Mouse (Mus musculus) macrophage (primary cell): ENCODE measurements around the gene Rsph6a. TPM values are rescaled to one million over a fixed set of nuclear protein-coding genes. Genes with fewer than 3 reads are reported as not detected.
A peak's percentile ranks its signal among the peaks of the same experiment; 100 is the strongest.

Source experiments
- H3K27ac ChIP-seq: fragments of 350-480 bp; formaldehyde crosslinking; 2 replicates; pipeline ENCODE4 v1.9.0; 2021
- H3K36me3 ChIP-seq: fragments of 350-480 bp; formaldehyde crosslinking; 2 replicates; pipeline ENCODE4 v1.9.0; 2021; ENCODE audit errors: inconsistent target
- H3K4me3 ChIP-seq: fragments of 350-480 bp; formaldehyde crosslinking; 2 replicates; pipeline ENCODE4 v1.9.0; 2021; ENCODE audit errors: inconsistent target
- H3K79me2 ChIP-seq: fragments of 350-480 bp; formaldehyde crosslinking; 2 replicates; pipeline ENCODE4 v1.9.0; 2021; ENCODE audit errors: inconsistent target
- WGBS: methylation state at CpG from one replicate; pipeline ENCODE4 v1.1.7; 2026; ENCODE audit warnings: inconsistent platforms; ENCODE audit not compliant: missing documents; 5-methylcytosine and 5-hydroxymethylcytosine counted together
- polyA plus RNA-seq: library from polyadenylated mRNA; stranded (reverse); fragments of 250-400 nt; gene quantifications from 3 replicates; pipeline ENCODE4 v1.2.4, GENCODE M21; 2018; ENCODE audit warnings: inconsistent platforms
- total RNA-seq, 78 experiments: library from RNA; depleted of rRNA; stranded (reverse); fragments of 250-400 nt; gene quantifications; 1 replicate in 9 of 78; 2 replicates in 24 of 78; 3 replicates in 43 of 78; 4 replicates in 2 of 78; pipeline ENCODE4 v1.2.4; 2018; ENCODE audit warnings: inconsistent platforms in 56 of 78

Rsph6a gene
- total RNA-seq (2018; cell fraction: chromatin; rRNA removed) = 1 to 10 TPM in 4 of 26 experiments, under 1 TPM in 6, not detected in 16; 0.48 to 1.5 (median 0.91) TPM
- not detected for total RNA-seq (2018; cell fraction: cytosol; rRNA removed)
- total RNA-seq (2018; cell fraction: nucleus; rRNA removed) = 1 to 10 TPM in 1 of 26 experiments, under 1 TPM in 3, not detected in 22; 0.51 to 1.7 (median 0.75) TPM
- polyA plus RNA-seq = not detected in 3 replicates

DNA sequence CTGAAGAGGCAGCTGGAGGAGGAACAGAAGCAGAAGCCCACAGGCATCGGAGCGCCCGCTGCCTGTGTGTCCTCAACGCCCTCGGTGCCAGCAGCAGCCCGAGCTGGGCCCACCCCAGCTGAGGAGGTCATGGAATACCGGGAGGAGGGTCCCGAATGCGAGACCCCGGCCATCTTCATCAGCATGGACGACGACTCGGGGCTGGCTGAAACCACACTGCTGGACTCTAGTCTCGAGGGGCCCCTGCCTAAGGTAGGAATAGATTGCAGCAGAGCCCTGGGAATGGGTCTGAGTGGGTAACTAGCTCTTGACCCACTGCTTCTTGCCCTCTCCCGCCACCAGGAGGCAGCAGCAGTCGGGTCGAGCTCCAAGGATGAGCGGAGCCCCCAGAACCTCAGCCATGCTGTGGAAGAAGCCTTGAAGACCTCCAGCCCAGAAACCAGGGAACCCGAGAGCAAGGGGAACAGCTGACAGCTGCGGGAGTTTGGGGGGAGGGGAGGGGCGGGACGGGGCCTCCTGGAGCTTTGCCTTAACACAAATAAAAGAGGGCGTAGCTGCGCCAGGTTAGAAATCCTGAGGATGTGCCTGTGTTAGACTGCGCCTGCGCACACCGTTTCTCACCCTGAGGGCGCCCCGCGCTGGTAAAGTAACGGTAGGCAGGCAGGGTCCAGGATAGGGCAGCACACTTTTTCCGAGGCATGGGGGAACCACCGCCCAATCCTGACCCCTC is at the start of gene Rsph6a:
Gene Rsph6a, plus strand, starts transcription at position 644 of the 730 bp plus-strand sequence.
- Histone ChIP-seq H3K36me3 (peaks cover 33% of the 10 kb centered on the region), H3K79me2 (no peaks in the 10 kb centered on the region)
- 84% methylated on average over 33 of the region's 33 CpGs for WGBS

DNA sequence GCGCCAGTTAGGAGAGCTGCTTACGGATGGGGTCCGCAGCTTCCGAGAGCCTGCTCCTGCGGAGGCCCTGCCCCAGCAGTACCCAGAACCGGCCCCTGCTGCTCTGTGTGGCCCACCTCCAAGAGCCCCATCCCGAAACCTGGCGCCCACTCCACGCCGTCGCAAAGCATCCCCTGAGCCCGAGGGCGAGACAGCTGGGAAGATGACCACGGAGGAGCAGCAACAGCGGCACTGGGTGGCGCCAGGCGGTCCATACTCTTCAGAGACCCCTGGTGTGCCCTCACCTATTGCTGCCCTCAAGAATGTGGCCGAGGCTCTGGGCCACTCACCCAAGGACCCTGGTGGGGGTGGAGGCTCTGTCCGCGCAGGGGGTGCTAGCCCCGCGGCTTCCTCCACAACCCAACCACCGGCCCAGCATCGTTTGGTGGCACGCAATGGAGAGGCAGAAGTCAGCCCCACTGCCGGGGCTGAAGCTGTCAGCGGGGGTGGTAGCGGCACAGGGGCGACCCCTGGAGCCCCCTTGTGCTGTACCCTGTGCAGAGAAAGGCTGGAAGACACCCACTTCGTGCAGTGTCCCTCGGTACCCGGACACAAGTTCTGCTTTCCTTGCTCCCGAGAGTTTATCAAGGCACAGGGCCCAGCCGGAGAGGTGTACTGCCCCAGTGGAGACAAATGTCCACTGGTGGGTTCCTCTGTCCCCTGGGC is 48.9 kb upstream of the Rsph6a start:
- Histone ChIP-seq H3K4me3 (no peak overlapping the region), H3K79me2 (peaks cover 29% of the 10 kb centered on the region), H3K36me3 (no peaks in the 10 kb centered on the region), H3K27ac (no peak overlapping the region)
- WGBS = 91% methylated on average over 34 of the region's 34 CpGs

More for the DNA sequence above, at the start of gene Rsph6a:
- Histone ChIP-seq H3K4me3 (no peak within 1 kb of the TSS), H3K27ac (no peak within 1 kb of the TSS)

DNA sequence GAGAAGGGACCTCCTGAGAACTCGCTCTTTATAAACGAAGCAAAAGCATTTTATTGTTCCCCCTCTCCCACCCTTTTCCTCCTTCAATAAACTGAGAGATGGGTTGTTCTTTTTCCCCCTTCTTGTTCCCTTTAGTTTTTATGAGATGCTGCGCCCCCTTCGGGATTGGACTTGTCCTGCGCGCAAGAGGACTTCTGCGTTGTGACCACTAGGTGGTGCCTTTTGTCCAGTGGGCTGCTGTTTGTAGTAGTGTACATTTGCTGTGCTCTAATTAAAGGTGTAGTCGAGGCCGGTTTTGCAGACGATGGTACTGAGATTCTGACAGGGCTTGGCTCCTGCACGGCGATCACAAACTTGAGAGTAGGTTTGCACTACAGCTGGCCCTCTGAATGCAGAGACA is 48.0 kb upstream of the Rsph6a start:
- H3K27ac ChIP-seq = no peak overlapping the region
- H3K36me3 ChIP-seq = no peaks in the 10 kb centered on the region
- no peak overlapping the region for H3K4me3 ChIP-seq
- peaks cover 20% of the 10 kb centered on the region for H3K79me2 ChIP-seq
- WGBS = 6% methylated on average over 12 of the region's 12 CpGs

DNA sequence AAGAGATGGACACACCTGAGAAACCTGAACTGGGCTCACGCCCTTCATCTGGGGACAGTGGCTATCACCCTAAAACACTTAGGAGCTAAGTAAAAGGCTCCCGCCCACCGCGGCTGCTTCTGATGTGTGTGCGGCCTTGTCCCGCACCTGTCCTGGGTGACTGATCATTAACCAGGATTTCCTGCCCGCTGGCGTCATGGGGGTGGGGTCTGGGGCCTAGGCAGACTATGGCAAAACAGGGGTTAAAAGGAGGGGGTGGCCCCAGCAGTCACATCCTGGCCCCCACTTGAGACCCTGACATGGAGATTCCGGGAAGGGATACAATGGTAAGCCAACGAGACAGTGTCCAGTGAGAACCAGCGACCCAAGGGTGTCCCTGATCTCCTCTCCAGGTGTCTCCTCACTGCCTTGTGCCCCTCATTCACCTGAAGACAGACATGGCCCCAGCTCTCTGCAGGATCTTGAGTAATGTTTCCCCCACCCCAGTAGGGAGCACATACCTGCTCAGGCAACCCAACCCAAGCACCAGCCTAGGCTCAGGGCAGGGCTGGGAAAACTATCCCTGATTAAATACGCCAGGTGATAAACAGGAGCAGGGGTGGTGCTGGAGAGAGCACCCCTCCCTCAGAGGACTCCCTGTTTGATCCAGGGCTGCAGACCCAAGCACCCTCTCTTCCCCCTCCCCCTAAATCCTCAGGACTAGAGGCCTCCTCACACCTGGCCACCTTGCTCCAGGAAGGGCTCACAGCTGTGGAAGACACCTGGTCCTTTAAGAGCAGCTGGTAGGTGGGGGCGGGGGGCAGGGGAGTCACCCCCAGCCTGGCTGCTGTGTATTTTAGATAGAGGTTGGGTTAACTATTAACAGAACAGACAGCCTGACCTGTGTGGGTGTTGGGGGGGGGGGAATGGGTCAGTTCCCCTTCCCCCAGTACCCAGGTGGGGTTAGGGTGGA is 47.2 kb upstream of the Rsph6a start:
- Histone ChIP-seq H3K79me2 (peaks cover 16% of the 10 kb centered on the region), H3K4me3 (no peak overlapping the region), H3K36me3 (no peaks in the 10 kb centered on the region), H3K27ac (no peak overlapping the region)
- WGBS = 84% methylated on average over 13 of the region's 13 CpGs

DNA sequence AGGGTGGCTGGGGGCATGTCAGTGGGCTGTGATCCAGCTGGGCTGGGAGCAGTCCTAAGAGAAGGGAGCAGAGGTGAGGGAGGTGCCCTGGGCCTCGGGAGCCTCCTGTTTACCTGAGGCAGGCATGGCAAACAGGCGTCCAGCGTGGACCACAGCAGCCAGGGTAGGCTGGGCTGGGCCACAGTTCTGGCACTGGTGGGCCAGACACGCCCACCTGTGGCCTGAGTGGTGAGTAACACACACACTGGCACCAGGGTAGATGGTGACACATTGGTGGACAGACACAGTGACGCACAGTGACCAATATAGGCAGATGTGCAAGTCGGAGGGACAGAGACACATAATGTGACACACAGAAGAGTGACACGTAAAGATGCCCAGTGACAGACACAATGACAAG is 43.9 kb upstream of the Rsph6a start:
- Histone ChIP-seq H3K4me3 (no peak overlapping the region), H3K27ac (no peak overlapping the region), H3K36me3 (no peaks in the 10 kb centered on the region), H3K79me2 (peaks cover 7% of the 10 kb centered on the region; the same call in 1 of the 2 replicates)
- 85% methylated on average over 7 of the region's 7 CpGs for WGBS

DNA sequence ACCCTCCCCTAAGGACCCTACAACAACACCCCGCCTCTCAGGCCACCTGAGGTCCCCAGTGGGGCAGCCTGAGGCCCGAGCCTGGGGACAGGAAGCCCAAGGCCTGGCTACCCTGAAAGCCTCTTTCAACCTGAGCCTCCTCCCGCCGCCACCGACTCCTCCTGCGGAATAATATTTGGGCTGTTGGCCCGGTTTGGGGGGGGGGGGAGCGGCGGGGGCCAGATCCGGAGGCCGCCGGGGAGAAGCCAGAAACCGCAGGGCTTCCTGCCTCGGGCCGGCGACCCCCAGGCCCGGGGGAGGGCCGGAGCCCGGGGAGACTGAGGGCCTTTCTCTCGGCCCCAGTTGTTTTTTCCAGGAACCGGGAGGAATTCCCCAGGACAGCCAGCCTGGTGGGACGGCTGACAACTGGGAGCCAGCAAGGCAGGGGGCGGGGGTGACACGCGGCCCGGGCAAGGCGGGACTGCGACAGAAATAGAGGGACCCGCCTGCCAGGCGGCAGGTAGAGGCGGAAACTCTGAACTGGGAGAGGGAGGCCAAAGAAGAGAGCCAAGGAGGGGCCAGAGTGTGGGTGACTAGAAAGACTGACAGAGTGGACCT is 42.4 kb upstream of the Rsph6a start:
- WGBS = 8% methylated on average over 30 of the region's 31 CpGs
- Histone ChIP-seq H3K27ac (no peak overlapping the region), H3K36me3 (no peaks in the 10 kb centered on the region), H3K4me3 (no peak overlapping the region), H3K79me2 (no peaks in the 10 kb centered on the region)

DNA sequence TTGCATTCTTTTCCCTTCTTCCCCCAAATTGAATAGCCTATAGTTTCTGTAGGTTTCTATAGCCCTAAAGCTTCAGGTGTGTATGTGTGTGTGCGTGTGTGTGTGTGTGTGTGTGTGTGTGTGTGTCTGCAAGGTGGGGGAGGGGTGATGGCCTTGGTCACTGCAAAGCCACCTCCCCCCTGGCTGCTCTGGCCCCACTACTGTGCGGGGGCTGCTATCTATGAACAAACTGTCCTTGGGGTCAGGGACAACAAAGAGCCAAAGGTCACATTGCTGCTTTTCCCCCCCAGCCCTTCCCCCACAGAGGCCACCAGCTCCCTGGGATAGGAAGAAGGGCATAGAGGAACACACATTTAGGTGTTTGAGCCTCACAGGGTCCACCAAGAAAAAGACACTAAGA is 41.6 kb upstream of the Rsph6a start:
- WGBS = 75% methylated on average over 2 of the region's 2 CpGs
- no peak overlapping the region for H3K4me3 ChIP-seq
- no peaks in the 10 kb centered on the region for H3K79me2 ChIP-seq
- no peak overlapping the region for H3K27ac ChIP-seq
- H3K36me3 ChIP-seq = no peaks in the 10 kb centered on the region

DNA sequence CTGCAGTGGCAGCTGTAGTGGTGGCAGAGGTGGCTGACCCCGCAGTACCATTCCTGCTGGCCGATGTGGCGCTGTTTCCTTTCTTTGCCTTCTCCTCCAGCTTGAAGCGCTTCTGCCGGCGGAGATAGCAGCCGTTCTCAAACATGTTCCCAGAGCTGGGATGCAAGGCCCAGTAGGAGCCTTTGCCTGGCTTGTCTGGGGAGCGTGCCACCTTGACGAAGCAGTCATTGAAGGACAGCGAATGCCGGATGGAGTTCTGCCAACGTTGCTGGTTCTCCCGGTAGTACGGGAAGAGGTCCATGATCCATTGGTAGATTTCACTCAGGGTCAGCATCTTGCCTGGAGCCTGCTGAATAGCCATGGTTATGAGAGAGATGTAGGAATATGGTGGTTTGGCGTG is 40.0 kb upstream of the Rsph6a start:
- H3K4me3 ChIP-seq = no peak overlapping the region
- no peaks in the 10 kb centered on the region for H3K79me2 ChIP-seq
- 97% methylated on average over 14 of the region's 15 CpGs for WGBS
- H3K27ac ChIP-seq = no peak overlapping the region
- no peaks in the 10 kb centered on the region for H3K36me3 ChIP-seq

DNA sequence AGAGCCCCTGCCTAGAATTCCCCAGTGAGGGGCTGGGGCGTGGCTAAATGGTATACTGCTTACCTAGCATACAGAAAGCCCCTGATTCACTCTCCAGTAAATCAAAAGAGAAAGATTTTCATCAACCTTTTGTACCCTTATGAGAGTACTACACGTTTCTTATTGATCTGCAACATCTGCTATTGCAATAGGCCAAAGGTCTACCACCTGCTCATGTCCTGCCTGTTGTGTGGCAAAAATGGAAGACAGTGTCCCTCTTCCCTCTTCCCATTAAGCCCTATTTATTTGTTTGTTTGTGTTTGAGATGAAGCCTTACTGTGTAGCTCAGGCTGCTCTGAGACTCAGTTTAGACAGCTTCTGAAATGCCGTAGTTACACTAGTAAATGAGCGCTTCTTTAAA is 38.4 kb upstream of the Rsph6a start:
- no peaks in the 10 kb centered on the region for H3K36me3 ChIP-seq
- 100% methylated on average over 4 of the region's 4 CpGs for WGBS
- H3K27ac ChIP-seq = no peak overlapping the region
- H3K4me3 ChIP-seq = no peak overlapping the region
- no peaks in the 10 kb centered on the region for H3K79me2 ChIP-seq

DNA sequence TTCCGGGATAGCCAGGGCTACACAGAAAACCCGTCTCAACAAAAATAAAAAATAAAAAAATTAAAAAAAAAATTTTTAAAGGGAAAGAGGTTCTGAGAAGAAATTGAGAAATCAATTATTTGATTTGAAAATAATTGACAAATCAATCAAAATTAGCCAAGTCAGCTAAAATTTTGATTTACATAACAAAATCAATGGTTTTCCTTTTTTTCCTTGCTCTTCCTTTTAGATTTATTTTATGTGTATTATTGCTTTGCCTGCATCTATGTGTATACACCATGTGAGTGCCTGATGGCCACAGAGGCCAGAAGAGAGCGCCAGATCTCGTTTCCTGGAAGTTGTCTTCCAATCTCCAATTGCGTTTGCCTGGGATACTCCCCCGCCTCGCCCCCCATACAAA is 36.6 kb upstream of the Rsph6a start:
- 95% methylated on average over 7 of the region's 7 CpGs for WGBS
- no peak overlapping the region for H3K27ac ChIP-seq
- H3K79me2 ChIP-seq = no peaks in the 10 kb centered on the region
- H3K36me3 ChIP-seq = no peaks in the 10 kb centered on the region
- no peak overlapping the region for H3K4me3 ChIP-seq

DNA sequence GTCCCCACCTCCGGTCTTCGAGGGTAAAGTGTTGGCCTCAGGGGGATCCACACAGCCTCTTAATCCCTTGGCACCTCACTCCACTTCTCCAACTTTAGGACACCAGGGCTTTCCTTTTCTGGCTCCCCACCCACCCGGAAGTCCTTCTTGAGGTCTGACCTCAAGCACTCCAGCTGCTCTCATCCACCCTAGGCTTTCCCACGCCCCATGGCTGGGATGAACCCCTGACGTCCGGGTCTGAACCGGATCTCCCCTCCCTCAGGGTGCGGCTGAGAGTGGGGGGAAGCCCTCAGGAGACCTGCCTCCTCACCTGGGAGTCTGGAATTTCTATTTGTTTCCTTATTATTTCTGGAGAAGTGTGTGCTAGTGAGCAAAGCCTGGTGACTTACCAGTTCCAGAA is 33.4 kb upstream of the Rsph6a start:
- Histone ChIP-seq H3K4me3 (no peak overlapping the region), H3K79me2 (peaks cover 16% of the 10 kb centered on the region), H3K27ac (no peak overlapping the region), H3K36me3 (no peaks in the 10 kb centered on the region)
- WGBS = 54% methylated on average over 8 of the region's 8 CpGs

DNA sequence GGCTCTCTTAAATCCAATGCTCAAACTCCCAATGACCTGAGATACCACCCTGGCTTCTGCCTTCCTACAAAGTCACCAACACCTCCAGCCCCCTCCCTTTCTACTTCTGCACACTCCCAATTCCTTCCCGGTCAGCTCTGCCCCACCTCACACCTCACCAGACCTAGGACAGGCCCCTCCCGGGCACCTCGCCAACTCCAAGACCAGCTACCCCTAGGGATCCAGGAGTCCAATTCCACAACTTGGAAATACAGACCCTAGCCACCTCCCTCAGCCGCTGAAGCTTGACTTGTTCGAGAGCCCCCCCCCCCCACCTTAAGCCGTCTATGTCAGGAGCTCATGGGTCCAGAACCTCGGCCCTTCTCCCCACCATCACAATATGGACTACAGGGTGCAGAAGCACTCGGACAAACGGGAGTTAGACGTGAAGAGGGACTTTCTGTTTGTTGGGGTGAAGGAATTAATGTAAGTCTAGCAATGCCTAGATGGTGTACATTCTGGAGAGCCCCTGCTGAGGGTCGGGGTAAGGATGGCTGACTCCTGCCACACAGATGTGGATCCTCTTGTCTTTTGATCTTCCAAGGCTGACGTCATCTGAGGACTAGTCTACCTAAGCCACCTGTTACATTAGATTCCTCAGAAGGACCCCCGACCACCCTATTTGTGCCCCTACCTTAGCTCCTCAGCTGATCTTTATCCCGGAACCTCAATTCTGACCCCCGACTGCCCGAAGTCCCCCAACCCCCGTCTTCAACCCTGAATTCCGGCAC is 32.1 kb upstream of the Rsph6a start:
- H3K4me3 ChIP-seq = no peak overlapping the region
- H3K79me2 ChIP-seq = peaks cover 29% of the 10 kb centered on the region
- WGBS = 82% methylated on average over 17 of the region's 18 CpGs
- no peak overlapping the region for H3K27ac ChIP-seq
- no peaks in the 10 kb centered on the region for H3K36me3 ChIP-seq

DNA sequence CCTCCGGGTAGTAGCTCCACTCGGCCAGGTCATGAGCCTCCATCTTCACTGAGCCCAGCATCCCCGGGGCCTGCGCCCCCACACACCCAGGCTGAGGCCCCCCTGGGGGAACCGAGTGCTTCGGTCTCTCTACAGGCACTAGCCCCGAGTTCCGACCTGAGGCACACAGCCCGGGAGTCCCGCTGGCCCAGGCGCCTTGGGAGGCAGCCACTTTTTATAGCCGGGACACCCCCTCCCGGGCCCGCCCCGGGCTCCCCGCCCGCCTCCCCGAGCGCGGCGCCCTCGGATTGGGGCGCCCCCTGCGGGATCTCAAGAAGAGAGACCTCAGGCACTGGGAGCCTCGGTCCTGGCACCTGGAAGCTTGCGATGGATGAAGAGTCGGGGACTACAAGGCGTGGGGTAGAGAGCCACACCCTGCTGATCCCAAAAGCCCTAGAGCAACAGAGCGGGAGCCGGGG is 31.1 kb upstream of the Rsph6a start, which contains the start of gene Foxa3:
Gene Foxa3, minus strand, starts transcription at position 182 of the 458 bp plus-strand sequence.
- WGBS = 4% methylated on average over 30 of the region's 30 CpGs
- H3K79me2 ChIP-seq = peaks cover 32% of the 10 kb centered on the region

More for the DNA sequence above, 31.1 kb upstream of the Rsph6a start, which contains the start of gene Foxa3:
- Histone ChIP-seq H3K27ac (no peak within 1 kb of the TSS), H3K4me3 (peak within 1 kb of the TSS; percentile 12; the same call in 1 of the 2 replicates), H3K36me3 (no peaks in the 10 kb centered on the region)
